Mouse (Mus musculus) spleen, postnatal 10 days (tissue): Measurements from ENCODE around the gene Gja3.

Source experiments
- DNase-seq, 2 experiments: peaks; one replicate each; pipeline ENCODE4 v3.0.0; 2021 to 2022; ENCODE audit warnings: low spot score in 2 of 2

Gene Gja3

DNA sequence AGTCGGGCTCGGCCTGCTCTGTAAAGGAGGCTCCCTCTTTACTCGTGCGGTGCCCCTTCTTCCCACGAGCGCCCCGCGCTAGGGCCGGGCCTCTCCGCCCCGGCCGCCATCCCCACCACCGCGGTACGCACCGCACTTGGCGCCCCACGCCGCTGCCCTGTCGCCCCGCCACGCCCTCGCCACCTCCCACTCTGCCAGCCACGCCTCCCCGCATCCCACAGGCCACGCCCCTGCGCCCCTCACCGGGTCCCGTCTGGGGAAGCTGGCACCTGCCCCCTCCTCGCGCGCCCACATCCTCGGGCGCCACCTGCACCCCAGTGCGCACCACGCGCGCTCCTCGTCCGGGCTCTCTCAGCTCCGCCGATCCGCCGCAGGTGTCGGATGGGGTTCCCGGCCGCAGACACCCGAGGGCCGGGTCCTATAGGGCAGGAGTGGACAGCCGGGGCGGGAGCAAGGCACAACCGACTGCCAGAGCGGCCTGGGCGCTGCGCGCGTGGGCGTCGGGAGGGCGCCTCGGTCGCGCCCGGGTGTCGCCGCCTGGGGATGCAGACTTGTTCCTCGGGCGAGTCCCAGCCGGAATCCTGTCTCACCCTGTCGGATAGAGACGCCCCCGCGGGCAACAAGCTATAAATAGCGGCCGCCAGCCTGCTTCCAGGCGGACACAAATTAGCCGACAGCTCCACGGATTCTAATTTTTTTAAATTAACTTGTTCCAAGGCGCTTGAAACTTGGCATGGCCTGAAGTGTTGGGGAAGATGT lies at the start of gene Gja3:
Gene Gja3, minus strand, starts transcription at position 538 of the 759 bp plus-strand sequence.
- DNase-seq: peak; percentile 8 to 34

- DNase-seq: no peak
Measured at GRCm38 (mm10) chr14:57107091-57107490, 49.2 kb upstream of the Gja3 start.

- no peak for DNase-seq
Measured at GRCm38 (mm10) chr14:57105721-57106120, 47.8 kb upstream of the Gja3 start.

GRCm38 (mm10) chr14:57105111-57105510 lies 47.2 kb upstream of the Gja3 start:
- no peak for DNase-seq

DNA sequence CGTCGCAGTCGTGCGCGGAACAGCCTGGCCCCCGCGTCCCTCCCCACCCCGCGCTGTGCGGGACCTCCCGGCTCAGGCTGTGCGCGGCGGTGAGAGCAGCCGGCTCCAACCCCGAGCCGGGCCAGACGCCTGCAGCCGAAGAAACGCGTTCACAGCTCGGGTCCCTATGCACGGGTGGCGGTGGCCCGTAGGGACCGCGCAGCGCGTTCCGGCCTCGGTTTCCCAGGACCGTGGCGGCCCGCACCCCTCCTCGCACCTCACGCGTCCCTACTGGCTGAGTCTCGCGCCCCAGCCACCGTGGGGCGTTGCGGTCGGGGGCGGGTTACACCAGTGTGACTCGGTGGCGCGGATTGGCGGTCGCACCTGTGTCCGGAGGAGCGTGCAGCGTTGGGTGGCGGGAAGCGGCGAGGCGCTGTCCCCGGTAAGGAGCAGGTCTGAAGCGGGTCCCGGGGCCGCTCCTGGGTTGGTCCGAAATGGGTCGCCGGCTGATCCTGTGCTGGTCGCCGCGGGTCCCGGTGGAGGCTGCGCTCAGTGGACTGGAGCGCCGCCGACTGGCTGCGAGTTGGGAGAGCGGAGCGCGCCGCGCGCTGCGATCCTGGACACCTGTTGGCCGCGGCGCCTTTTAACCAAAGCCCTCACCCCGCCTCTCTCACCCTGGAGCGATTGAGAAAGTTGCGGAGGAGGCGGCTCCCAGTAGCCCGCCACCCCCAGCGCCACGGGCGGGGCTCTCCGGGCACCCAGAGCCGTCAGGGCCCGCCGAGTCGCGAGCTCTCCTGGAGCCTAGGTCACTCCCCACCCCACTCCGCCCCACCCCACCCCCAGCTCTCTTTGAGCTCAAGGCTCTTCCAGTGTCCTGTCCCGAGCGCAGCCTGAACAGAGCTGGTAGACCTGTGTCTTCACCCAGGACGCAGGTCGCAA lies 46.5 kb upstream of the Gja3 start, which contains the start of gene Gjb2:
Gene Gjb2, minus strand, starts transcription at position 597 of the 918 bp plus-strand sequence.
- peak; percentile 10 to 20 for DNase-seq

DNA sequence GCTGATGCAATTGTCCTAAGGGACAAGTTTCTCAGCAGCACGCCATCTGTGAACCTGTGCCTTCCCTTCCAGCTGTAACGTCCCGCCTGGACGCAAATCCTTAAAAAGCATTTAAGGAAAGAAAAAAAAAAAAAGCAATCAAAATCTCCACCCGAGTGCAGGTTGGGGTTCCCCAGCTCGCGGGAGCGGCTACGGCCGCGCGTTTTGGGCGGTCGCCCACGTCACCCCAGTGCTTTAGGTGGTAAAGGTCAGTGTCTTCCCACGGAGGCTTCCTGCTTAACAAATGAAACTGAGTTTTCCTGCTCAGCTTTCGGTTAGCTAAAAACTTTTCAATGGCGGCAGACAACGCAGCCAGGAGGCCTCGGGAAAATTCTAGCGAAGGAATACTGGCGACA lies 45.8 kb upstream of the Gja3 start:
- no peak for DNase-seq

- no peak for DNase-seq
Measured at GRCm38 (mm10) chr14:57103121-57103520, 45.2 kb upstream of the Gja3 start.

DNA sequence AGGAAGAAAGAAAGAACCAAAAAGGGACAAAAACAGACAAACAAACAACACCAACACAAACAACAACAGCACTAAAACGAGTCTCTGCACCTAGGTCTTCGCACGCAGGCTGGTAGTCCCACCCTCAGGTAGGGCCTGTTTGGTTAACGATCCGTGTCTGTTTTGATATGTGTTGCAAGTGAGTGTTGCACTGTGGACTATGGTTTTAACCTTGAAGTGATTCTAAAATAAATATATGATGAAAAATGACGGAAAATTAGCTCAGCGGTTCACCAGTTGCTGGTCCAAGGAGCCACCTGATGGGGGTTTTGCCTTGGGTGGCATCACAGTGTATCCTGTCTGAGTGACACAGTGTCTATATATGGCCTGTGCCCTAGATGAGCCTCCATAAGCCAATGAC lies 43.7 kb upstream of the Gja3 start:
- DNase-seq: no peak

DNA sequence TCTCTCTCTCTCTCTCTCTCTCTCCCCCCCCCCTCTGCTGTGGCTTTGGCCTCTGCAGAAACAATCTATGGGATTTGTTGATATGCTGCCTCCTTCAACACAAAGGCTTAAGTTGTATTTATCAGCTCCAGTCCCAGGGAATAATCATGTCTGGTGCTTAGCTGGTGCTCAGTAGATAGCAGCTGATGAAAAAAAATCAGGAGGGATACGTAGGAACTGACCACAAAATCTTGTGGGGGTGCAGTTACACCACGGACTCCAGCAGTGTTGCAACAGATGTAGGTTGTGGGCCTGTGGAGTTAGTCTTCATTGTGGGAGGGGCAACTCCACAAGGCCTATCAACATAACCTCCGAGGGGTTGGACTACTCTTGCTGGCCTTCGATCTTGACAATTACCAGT lies 38.0 kb upstream of the Gja3 start:
- no peak for DNase-seq

DNA sequence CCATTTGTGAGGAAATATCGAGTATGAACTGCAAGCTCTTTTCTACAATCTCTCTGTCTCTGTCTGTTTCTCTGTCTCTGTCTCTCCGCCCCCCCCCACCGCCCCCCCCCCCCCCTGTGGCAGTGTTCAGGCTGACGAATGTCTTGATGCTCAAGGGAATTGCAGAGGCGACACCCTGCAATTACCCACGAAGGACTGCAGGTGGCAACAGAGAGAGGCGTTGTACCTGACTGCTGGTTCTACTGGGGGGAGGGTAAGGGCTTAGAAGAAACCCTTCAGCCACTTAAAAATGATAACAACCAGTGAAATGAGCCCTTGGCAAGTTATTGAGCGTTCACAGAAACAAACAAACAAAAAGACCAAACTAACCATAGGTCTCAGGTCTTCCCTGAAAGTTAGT lies 35.1 kb upstream of the Gja3 start:
- peak in 1 of 2 experiments; percentile 48 for DNase-seq

DNA sequence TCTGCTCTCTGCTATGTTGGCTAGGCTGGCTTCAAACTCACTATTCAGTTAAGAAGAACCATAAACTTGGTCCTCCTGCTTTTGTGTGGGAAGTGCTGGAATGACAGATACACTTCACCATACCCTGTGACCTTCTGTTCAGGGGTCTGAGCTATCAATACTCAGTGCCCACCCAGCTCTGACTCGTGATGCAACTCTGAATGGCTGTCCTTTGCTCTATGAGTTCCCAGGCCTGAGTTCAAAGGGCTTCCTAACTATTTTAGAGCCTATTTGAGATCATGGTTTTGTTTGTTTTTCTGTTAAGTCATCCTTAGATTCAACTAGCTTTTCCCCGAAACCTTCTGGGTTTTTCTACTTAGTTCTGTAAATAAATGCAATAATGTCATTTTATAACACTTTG lies 32.1 kb upstream of the Gja3 start:
- no peak for DNase-seq

- no peak for DNase-seq
Measured at GRCm38 (mm10) chr14:57089107-57089506, 31.2 kb upstream of the Gja3 start.

DNA sequence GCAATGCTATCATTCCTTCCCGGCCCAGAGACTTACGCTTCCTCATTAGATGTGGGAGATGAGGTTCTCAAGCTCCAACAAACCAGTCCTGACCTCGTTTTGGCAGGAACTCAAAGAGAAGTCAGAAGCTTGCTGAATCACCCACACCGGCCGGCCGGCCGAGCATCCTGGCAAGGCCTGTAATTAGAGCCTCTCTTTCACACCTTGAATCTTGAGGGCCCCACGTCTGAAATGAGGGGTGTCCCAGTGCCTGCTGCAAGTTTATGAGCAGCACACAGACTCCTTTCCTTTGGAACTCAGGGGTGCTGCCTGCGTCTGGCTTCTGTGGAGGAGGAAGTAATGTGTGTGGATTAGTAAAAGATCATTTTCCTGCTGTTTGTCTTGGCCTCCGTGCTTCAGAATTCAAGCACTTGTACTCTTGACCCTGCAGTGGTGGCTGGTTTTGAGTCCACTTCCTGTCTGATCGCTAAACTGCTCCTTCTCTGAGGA lies 26.3 kb upstream of the Gja3 start:
- DNase-seq: no peak

GRCm38 (mm10) chr14:57082863-57083262 lies 25.0 kb upstream of the Gja3 start:
- no peak for DNase-seq

- no peak for DNase-seq
Measured at GRCm38 (mm10) chr14:57075537-57075936, 17.6 kb upstream of the Gja3 start.

- peak; percentile 25 to 64 for DNase-seq
Measured at GRCm38 (mm10) chr14:57069906-57070305, 12.0 kb upstream of the Gja3 start.

DNA sequence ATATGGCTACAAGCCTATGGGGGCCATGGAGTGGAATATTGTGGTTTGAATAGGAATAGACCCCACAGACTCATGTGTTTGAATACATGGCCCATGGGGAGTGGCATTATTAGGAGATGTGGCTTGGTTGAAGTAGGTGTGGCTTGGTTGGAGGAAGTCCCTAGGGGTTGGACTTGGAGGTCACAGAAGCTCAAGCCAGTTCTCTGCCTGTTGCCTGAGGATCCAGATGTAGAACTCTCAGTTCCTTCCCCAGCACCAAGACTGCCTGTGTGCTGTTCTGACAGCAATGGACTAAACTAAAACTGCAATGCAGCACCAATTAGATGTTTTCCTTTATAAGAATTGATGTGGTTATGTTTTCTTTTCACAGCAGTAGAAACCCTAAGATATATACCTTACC lies 8.2 kb upstream of the Gja3 start:
- no peak for DNase-seq

DNA sequence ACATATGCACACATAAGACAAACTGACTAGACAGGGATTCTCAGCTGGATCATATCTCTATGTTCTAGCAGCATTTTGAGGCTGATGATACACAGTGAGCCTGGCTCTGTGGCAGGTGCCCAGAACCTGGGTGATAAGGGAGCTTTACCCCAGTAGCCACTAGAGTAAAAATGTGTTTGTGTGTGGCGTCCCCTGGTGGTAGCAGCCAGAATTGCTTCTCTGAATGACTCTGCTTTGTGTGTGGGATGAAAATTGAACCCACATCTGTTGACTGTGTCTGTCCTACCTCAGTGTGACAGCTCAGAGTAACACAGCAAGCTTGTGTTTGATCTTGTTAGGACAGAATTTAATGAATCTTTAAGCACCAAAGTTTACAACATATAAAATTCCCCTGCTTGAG lies 2.2 kb upstream of the Gja3 start:
- DNase-seq: peak; percentile 26 to 71

GRCm38 (mm10) chr14:57057204-57057562 lies 717 bp downstream of the Gja3 start:
- no peak for DNase-seq

DNA sequence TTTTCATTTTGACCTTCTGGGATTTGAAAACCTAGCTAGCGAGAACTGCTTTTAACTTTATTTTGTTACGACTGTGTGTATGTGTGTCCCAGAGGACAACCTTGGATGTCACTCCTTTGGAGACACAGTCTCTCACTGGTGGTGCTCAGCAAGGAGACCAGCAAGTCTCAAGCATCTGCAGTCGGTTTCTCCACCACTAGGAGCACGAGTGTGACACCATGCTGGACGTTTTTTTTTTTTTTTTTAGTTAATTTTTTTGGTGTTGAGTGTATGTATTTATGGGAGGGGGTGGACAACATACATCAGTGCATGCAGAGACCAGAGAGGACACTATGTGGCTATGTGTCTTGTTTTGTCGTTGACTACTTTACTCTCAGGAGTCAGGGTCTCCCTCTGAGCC lies 5.2 kb downstream of the Gja3 start:
- DNase-seq: no peak

DNA sequence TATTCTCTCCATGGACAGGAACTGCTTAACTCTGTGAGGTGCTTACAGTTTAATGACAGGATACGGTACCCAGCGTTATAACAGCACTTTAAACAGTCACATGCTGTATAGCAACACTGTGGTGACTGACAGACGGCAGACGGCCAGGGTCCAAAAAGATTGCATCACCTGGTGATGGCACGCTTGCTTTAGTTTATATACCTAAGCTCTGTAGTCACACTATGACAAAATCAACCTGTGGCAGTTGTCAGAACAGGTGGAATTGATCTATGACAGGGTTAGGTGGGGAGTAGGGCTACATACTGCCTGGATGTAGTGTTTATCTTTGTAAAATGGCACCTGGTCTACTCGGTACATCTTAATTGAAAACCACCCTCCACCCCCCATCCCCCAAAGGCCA lies 14.0 kb downstream of the Gja3 start:
- DNase-seq: no peak

GRCm38 (mm10) chr14:57041439-57041838 lies 16.5 kb downstream of the Gja3 start:
- DNase-seq: no peak
